Mouse (Mus musculus): ENCODE data around the gene Lin52.

GRCm38 (mm10) chr12:84461416-84461815 is 10.2 kb downstream of the Lin52 start:
- no peak for TF ChIP-seq POLR2A (IDR thresholded peaks at IDR 0.05; ENCODE audit: borderline replicate concordance, insufficient read depth, low read length)
- no peak for TF ChIP-seq CTCF (IDR thresholded peaks at IDR 0.05; ENCODE audit: borderline replicate concordance, insufficient read depth, low read depth, low read length)

All from cerebellum, adult 2 months (tissue).